Mouse (Mus musculus) c-Kit-positive CD71-positive TER-119-negative erythroid progenitor cells, embryonic 14.5 days (primary cell): ENCODE measurements at regions not wholly inside any gene's neighbourhood (a gene's known extent, or its start where the extent isn't known, plus 50 kb on each side); places are given as distances from the start of the nearest gene placed in this dataset.
"Not testable (repeated sequence)": the region's sequence is repeated elsewhere in the genome, so short reads cannot be mapped to it uniquely, and the experiment has no call there.

Source experiments
- DNase-seq: peaks from one replicate; pipeline ENCODE4 v3.0.0-alpha.2; 2013; ENCODE audit warnings: low read depth

DNA sequence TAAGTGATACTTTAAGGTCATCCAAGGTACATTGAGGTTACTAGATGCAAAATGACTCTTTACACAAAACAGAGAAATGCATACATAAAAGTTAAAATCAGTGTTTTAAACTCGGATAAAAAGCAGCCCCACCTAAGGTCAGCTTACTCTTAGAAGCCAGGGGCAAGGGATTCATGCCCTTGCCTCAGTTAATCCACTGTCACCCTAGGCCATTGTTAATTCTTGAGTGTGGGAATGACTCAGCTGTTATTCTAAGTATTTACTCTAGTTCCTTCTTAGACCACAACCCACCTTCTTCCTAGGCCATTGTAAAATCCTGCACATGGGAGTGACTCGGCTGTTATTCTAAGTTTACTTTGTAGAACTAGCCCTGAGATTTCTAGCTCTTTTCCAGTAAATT lies 64.1 kb upstream of the Ces1h start:
- DNase-seq, result not testable (repeated sequence)

DNA sequence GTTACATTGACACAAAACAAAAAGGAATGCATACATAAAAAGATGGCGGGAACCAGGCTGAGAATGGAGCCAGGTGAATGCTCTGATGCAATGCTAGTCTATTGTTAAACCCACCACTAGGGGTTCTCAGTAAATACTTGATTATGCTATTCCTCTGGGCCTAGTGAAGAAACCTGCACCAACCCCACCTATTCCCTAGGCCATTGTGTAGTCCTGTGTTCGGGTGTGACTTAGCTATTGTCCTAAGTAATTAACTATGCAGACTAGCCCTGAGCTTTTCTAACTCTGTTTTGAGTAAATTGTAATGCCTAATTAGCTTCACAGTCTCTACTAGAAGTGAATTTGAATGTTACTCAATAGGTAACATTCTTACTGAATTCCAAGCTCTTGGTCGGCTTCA lies 62.4 kb upstream of the Ces1h start:
- no peak for DNase-seq

DNA sequence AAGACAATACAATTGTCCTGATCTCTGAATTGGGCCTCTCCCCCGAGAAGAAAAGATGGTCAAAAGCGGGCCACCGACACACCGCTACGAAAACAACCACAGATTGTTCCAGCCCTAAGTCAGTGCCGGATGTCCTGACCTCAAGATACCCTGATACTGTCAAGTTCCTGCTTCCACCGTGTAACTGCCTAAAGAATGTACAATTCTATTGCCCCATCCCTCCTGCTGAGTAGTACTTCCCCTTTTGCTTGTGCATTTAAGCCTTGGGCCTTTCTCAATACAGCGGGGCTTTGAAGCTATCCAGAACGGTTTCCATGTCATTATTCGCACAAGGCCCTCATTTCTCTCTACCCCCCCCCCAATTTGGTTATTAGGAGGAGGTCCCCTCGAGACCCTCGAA lies 57.1 kb upstream of the Ces1h start:
- not testable (repeated sequence) for DNase-seq

DNA sequence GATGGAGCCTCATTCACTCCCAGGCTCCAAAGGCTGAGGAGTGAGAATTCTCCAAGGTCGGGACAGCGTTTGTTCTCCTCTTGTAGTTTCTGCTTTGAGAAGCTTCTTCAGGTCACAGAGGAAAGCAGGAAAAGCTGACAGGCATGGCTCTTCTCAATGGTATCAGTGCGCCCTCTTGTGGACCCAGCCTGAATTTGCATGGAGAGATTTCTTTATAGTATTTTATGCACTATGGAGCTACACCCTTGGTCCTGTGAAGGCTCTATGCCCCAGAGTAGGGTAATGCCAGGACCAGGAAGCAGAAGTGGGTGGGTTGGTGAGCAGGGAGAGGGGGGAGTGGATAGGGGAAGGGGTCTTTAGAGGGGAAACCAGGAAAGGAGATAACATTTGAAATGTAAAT lies 51.1 kb upstream of the Ces1h start:
- peak; percentile 6 for DNase-seq
